Mouse (Mus musculus): ENCODE data around the gene Macrod2. TPM values are rescaled to one million over a fixed set of nuclear protein-coding genes. Genes with fewer than 3 reads are reported as not detected.

The Macrod2 gene
- polyA plus RNA-seq, 1 experiment: 16.3 TPM

DNA sequence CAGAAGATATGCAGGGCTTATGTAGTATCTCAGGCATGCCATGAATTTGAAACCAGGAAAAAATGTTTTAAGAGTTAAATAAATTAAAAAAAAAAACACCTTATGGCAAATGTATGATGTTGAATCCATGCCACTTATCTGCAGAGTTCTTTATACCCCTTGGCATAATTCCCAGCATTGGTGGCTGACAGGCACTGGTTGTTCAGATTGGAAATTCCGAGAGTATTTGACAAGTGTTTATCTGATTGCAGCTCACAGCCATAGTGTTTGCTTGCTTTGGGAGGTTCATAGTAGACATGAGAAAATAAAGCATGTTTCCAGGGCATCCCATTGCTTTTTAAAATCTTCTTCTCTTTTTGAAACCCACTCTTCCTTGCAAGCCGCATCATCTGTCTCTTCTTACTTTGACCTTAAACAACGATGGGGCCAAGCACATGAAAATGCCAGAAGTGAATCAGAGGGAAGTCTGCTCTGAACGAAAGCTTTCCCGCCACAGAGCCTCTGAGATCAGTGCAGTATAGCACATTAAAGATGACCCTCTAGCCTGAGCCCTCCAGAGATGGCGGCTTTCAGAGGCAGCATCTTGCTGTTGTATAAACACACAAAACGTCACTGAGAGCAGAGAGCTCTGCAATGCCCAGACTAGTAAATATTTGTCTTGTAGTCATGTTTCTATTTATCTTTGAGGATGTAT, 1305.8 kb downstream of the Macrod2 start:
- no peak overlapping the region for H3K27ac ChIP-seq (ENCODE audit: control insufficient read depth, insufficient read depth, low read depth, low read length)
- H3K27me3 ChIP-seq (ENCODE audit: control insufficient read depth, insufficient read depth, low read length): no peaks in the 10 kb centered on the region
- no peak overlapping the region for H3K4me3 ChIP-seq (ENCODE audit: control insufficient read depth, low read depth, low read length)
- no peak for TF ChIP-seq CTCF (IDR thresholded peaks at IDR 0.05; ENCODE audit: control insufficient read depth, insufficient read depth, insufficient replicate concordance, low read depth, low read length)
- no peak for TF ChIP-seq POLR2A (IDR thresholded peaks at IDR 0.05; ENCODE audit: control insufficient read depth, low read depth, low read length)
- no peaks in the 10 kb centered on the region for H3K4me1 ChIP-seq (ENCODE audit: control insufficient read depth, insufficient read depth, low read length)
- no peaks in the 10 kb centered on the region for H3K36me3 ChIP-seq (ENCODE audit: control insufficient read depth, insufficient read depth, low read length)

DNA sequence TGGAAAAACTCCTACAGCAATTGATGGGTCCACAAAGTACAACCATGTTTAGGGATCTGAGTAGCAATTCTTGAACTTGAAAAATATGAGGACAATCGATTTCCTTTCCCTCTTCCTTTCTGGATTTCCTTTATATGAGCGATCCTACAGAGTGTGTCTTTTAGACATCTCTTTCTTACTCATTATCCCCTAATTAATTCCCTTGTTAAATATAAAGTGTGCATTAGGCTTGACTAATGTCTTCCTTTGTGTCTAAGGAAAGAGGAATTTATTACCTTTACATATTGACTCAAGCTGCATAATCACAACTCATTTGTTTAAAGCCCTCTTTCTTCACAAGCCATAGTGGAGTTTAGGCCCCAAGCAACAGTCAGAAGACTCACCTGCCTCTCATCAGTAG, 1316.7 kb downstream of the Macrod2 start:
- Histone ChIP-seq H3K27ac (ENCODE audit: control insufficient read depth, insufficient read depth, low read depth, low read length) (no peak overlapping the region), H3K36me3 (ENCODE audit: control insufficient read depth, insufficient read depth, low read length) (no peaks in the 10 kb centered on the region), H3K27me3 (ENCODE audit: control insufficient read depth, insufficient read depth, low read length) (no peaks in the 10 kb centered on the region), H3K4me3 (ENCODE audit: control insufficient read depth, low read depth, low read length) (no peak overlapping the region), H3K4me1 (ENCODE audit: control insufficient read depth, insufficient read depth, low read length) (no peaks in the 10 kb centered on the region)
- TF ChIP-seq POLR2A (IDR thresholded peaks at IDR 0.05; ENCODE audit: control insufficient read depth, low read depth, low read length): no peak

DNA sequence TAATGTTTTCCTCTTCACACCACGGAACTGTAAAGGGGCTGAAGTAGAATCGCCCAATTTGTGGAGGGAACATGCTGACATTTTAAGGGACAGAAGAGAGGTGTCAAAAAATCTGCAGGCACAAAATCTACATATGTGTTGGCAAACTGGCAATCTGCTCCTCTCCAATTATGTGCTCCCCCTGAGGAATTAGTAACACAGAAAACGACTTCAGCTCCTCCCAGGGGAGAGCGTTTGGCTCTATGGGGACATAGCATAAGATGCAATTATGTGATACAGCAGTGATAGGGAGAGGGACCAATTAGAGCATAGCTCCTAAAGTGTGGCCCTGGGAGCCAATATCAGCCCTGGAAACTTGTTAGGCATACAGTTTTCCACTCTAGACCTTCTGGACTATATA, 1317.2 kb downstream of the Macrod2 start:
- H3K27ac ChIP-seq (ENCODE audit: control insufficient read depth, insufficient read depth, low read depth, low read length): no peak overlapping the region
- H3K4me3 ChIP-seq (ENCODE audit: control insufficient read depth, low read depth, low read length): no peak overlapping the region
- no peaks in the 10 kb centered on the region for H3K27me3 ChIP-seq (ENCODE audit: control insufficient read depth, insufficient read depth, low read length)
- H3K36me3 ChIP-seq (ENCODE audit: control insufficient read depth, insufficient read depth, low read length): no peaks in the 10 kb centered on the region
- H3K4me1 ChIP-seq (ENCODE audit: control insufficient read depth, insufficient read depth, low read length): no peaks in the 10 kb centered on the region
- TF ChIP-seq POLR2A (IDR thresholded peaks at IDR 0.05; ENCODE audit: control insufficient read depth, low read depth, low read length) (no peak), CTCF (IDR thresholded peaks at IDR 0.05; ENCODE audit: control insufficient read depth, insufficient read depth, insufficient replicate concordance, low read depth, low read length) (no peak)

DNA sequence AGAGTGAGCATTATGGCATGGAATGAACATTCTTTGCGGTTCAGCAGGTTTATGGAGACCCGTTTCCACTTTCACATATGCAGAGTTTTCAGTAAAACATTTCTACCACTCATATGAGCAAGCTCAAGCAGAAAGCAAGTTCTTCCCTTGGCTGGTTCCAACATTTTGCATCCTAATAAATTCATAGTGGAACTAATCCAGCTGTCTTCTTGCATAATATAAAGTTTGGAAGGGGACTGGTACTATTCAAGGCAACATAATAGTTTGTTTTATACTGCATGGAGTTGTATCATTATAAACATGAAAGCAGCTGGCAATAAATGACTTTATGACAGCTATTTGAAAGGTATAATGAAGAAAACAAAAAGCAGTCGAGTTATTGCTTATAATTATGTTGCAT, 1320.0 kb downstream of the Macrod2 start:
- no peak for TF ChIP-seq CTCF (IDR thresholded peaks at IDR 0.05; ENCODE audit: control insufficient read depth, insufficient read depth, insufficient replicate concordance, low read depth, low read length)
- no peak overlapping the region for H3K4me3 ChIP-seq (ENCODE audit: control insufficient read depth, low read depth, low read length)
- H3K27ac ChIP-seq (ENCODE audit: control insufficient read depth, insufficient read depth, low read depth, low read length): no peak overlapping the region
- no peaks in the 10 kb centered on the region for H3K36me3 ChIP-seq (ENCODE audit: control insufficient read depth, insufficient read depth, low read length)
- no peaks in the 10 kb centered on the region for H3K27me3 ChIP-seq (ENCODE audit: control insufficient read depth, insufficient read depth, low read length)
- H3K4me1 ChIP-seq (ENCODE audit: control insufficient read depth, insufficient read depth, low read length): no peaks in the 10 kb centered on the region

DNA sequence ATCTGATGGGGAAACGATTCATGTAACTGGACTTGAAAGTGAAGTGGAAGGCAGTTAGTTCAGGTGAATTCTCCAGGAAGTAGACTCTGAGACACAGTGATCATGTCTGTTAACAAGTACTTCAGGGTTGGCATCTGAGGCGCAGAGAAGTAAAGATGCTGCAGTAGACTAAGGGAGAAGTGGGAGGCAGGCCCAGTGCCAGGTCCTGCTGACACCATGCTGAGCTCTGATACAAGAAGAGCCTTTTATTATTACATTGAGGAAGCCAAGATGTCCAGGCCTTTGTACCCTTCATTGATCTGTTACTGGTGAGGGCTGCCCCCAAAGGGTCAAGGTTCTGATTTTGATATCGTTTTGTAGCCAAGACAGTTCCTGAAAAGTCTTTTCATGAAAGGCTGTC, 1327.4 kb downstream of the Macrod2 start:
- no peak overlapping the region for H3K27ac ChIP-seq (ENCODE audit: control insufficient read depth, insufficient read depth, low read depth, low read length)
- H3K4me3 ChIP-seq (ENCODE audit: control insufficient read depth, low read depth, low read length): no peak overlapping the region
- TF ChIP-seq POLR2A (IDR thresholded peaks at IDR 0.05; ENCODE audit: control insufficient read depth, low read depth, low read length) (no peak), CTCF (IDR thresholded peaks at IDR 0.05; ENCODE audit: control insufficient read depth, insufficient read depth, insufficient replicate concordance, low read depth, low read length) (no peak)
- no peaks in the 10 kb centered on the region for H3K4me1 ChIP-seq (ENCODE audit: control insufficient read depth, insufficient read depth, low read length)
- H3K27me3 ChIP-seq (ENCODE audit: control insufficient read depth, insufficient read depth, low read length): no peaks in the 10 kb centered on the region
- no peaks in the 10 kb centered on the region for H3K36me3 ChIP-seq (ENCODE audit: control insufficient read depth, insufficient read depth, low read length)

DNA sequence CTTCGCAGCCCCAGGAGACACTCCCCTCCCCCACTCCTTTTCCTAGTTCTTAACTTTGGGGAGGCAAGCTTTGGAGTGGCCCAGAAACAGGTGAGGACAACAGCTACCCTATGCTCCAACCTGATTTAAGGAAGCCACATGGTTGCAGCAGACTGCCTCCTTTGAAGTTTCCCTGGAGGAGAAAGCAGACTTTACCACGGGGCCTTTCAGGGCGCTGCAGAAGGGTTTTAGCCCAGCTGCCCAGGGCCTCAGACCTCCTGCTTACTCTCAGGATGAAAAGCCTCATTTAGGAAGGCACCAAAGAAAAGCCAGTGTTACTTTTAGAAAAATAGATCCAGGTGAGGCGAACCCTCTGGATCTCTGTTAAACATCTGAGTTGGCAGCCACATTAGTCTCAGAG, 1333.9 kb downstream of the Macrod2 start:
- Histone ChIP-seq H3K27ac (ENCODE audit: control insufficient read depth, insufficient read depth, low read depth, low read length) (no peak overlapping the region), H3K27me3 (ENCODE audit: control insufficient read depth, insufficient read depth, low read length) (no peaks in the 10 kb centered on the region), H3K4me1 (ENCODE audit: control insufficient read depth, insufficient read depth, low read length) (no peaks in the 10 kb centered on the region), H3K36me3 (ENCODE audit: control insufficient read depth, insufficient read depth, low read length) (no peaks in the 10 kb centered on the region), H3K4me3 (ENCODE audit: control insufficient read depth, low read depth, low read length) (no peak overlapping the region)
- TF ChIP-seq POLR2A (IDR thresholded peaks at IDR 0.05; ENCODE audit: control insufficient read depth, low read depth, low read length) (no peak), CTCF (IDR thresholded peaks at IDR 0.05; ENCODE audit: control insufficient read depth, insufficient read depth, insufficient replicate concordance, low read depth, low read length) (no peak)

DNA sequence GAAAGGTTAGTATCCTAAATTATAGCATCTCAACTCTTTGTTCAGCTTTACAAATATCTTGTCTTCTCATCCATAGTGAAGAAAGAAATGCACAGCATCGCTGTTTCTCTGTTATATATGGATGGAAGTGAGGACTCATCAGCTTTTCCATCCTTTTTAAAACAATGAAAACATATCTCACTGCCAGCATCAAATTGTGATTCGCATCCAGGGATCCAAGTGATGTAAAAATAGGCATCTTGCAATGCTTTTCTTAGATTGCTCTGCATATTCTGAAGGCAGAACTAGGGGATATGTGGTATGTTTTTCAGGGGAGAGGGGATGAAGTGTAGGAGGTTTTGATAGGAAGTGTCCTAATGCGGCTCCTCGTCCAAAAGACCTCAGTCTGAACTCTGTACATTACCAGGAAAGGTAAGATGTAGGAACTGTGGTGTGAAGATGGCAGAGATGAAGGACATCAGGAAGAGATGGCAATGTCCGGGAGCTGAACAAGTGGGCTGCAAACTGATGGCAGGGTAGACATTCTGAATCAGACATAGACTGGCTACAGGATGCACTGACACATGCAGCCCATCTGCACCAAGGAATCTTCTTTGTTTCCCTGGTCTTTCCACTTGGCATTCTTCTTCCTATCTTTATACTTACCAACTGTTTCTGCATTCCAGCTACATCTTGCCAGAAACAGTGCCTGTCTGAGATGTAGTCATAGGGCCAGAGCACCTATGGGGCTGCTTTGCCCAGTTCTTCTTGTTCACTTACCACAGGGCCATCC, 1341.8 kb downstream of the Macrod2 start:
- Histone ChIP-seq H3K27me3 (ENCODE audit: control insufficient read depth, insufficient read depth, low read length) (no peaks in the 10 kb centered on the region), H3K27ac (ENCODE audit: control insufficient read depth, insufficient read depth, low read depth, low read length) (no peak overlapping the region), H3K36me3 (ENCODE audit: control insufficient read depth, insufficient read depth, low read length) (no peaks in the 10 kb centered on the region), H3K4me1 (ENCODE audit: control insufficient read depth, insufficient read depth, low read length) (no peaks in the 10 kb centered on the region), H3K4me3 (ENCODE audit: control insufficient read depth, low read depth, low read length) (no peak overlapping the region)
- TF ChIP-seq CTCF (IDR thresholded peaks at IDR 0.05; ENCODE audit: control insufficient read depth, insufficient read depth, insufficient replicate concordance, low read depth, low read length): no peak
- no peak for TF ChIP-seq POLR2A (IDR thresholded peaks at IDR 0.05; ENCODE audit: control insufficient read depth, low read depth, low read length)

Data from testis, adult 2 months (tissue).